Mouse (Mus musculus): Measurements from ENCODE around the gene Rbms3. TPM values are rescaled to one million over a fixed set of nuclear protein-coding genes. Genes with fewer than 3 reads are reported as not detected.

The Rbms3 gene
- total and polyA plus RNA-seq, 3 experiments: 11.1 to 25.7 (median 24.9) TPM

DNA sequence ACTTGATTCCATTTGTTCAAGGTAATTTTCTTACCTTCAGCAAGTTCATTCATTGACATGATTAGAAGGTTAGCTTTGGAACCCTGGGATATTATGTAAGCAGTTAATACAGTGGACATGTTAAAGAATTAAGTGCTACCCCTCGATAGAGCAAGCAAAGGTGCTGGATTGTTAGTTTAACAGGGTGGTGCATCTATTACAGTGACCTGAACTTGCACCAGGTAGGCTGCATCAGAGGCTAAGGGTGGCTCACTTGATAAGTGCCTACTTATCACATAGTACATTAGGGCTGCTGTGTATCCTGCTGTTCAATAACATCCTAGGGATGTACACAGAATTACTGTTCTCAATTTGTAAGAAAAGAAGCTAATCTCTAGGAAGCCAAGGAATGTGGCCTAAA, 996.6 kb downstream of the Rbms3 start:
- no peak for DNase-seq

DNA sequence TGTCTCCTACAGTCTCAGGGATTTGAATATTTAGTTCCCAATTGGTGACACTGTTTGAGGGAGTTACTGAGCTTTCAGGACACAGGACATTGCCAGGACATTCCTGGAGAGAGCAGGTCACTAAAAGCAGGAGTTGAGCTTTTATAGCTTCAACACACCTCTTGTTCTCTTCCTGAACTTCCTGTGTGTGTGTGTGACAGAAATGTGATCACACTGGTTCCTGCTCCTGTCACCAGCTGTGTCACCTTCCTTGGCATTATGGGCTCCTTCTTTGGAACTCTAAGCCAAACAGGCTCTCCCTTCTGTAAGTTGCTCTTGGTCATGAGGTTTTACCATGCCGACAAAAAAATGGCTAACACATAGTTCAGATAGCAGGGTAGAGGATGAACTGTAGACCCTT, 997.9 kb downstream of the Rbms3 start:
- no peak for DNase-seq

DNA sequence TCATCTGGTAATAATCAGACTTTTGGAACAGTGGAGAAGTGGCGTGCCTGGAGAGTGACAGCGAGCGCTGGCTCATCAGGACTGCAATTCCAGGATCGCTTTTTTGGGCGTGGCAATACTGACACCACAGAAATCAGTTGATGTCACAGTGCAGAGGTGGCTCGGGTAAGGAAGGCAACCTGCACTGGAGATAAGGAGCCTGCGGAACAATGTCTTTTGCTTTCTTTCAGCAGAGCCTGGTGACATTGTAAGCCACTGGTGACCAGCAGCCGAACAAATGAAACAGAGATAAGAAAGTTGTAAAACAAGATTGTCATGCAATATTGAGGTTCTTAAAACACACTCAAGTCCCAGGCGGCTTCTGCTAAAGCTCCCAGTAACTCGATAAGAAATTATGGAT, 998.9 kb downstream of the Rbms3 start:
- DNase-seq: no peak

DNA sequence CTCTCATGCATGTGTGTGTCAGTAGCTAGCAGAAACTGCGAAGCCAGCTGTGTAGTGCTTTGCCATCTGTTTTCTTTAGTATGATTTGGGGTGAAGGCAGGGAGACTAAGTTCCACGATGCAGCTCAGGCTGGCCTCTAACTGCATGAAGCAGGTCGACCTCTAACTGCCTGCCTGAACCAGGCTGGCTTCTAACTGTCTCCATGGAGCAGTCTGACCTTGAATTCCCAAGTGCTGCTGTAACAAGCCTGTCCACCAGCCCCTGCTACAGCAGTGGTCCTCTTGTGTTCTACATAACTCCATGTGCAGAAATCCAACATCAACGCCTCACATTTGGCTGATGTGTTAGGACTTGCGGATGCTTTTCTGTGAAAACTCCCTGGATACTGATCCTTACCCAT, 1009.3 kb downstream of the Rbms3 start:
- no peak for DNase-seq

DNA sequence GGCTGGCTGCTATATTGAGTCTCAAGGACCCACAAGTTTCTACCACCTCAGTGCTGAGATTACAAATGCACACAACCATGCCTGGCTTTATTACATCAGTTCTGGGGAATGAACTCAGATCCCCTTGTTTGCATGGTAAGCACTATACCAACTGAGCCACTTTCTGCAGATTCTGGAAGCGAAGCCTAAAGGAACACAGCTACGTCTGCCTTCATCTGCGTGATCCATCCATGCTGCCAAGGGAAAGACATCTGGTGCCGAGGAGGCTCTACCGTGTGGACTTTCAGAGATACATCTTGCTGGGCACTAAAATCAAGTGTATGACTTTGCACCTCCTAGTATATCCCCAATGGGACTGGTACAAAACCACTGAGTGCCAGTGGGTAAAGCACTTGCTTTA, 1010.8 kb downstream of the Rbms3 start:
- no peak for DNase-seq

DNA sequence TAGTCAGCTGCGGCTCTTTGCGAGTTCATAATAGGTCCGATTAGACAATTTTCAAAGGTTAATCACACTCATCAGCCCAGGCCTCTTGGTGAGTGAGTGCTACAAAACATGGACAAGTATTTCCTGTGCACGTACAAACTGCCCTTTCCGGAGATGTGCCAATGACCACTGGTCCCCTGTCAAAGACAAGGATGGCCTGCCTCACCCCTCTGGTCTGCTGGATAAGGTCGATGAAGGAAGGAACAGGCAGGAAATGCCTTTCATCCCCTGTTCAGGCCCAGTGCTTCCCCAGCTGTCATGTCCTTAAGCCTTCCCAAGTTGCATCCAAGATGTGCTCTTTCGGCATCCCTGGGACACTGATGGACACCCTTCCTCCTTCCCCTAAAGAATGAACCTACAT, 1016.4 kb downstream of the Rbms3 start:
- no peak for DNase-seq

DNA sequence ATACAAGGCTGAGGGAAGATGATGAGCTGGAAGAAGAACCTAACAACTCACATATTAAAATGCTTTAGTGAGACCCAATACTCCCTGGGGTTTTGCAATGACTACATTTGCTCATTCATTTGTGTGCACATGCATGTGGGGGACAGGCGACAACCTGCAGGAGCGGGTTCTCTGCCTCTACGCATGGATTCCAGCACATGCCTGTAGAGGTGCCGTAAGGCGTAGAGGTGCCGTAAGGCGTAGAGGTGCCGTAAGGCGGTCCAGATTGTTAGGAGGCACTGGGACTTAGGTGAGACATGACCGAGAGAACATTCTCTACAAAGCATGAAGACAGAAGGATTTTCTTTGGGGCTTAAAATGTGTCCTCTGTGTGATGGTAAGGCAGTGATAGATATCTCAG, 1033.7 kb downstream of the Rbms3 start:
- DNase-seq: no peak

DNA sequence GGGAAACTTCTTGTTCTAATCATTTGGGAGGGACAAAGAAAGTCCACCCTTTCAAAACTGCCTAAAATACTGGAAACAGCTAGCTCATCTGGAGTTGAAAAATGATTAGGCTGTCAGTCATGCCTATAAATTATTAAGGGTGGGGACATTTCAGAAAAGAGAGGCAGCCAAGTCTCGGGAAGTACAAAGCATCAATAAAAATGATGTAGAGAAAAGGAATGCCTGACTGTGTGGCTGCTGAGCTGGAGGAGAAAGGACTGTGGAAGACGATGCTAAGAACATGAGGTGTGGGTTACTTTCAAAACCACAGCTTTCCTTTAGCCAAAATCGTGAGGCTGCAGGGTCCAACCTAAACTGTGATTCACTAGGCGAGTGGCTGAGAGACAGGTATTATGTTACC, 1037.2 kb downstream of the Rbms3 start:
- DNase-seq: no peak

DNA sequence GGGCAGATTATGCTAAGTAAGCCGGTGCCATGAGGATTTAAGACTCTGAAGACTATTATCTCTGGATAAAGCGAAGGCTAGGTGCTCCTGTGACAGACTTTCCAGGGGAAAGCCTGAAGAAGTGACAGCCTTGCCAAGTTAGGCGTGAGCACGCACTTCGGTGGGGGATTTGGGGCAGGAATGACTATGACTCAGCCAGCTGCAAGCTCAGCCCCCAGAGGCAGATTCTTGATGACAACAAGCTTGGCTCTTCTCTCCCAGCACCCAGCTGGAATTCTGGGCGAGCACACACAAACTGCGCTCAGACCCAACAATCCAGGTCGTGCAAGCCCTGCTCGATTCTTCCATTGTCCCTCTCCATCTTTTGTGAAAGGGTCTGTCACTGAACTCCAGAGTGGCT, 1038.6 kb downstream of the Rbms3 start:
- no peak for DNase-seq

DNA sequence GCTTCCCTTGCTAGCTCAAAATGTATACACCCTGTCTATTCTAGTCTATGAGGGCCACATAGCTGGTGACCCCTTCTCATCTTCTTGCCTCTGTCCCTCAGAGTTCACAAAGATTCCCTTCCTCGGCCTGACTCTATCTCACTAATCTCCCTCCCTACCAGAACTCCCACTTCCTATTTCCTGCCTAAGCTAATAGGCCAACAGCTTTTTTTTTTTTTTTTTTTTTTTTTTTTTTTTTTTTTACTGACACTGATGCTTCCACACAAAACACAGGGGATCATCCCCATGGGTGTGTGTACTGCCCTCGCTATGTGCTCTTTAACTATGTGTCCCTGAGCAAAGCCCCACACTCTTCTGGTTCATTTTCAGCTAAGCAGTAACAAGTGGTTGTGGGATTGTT, 1060.0 kb downstream of the Rbms3 start:
- no peak for DNase-seq

DNA sequence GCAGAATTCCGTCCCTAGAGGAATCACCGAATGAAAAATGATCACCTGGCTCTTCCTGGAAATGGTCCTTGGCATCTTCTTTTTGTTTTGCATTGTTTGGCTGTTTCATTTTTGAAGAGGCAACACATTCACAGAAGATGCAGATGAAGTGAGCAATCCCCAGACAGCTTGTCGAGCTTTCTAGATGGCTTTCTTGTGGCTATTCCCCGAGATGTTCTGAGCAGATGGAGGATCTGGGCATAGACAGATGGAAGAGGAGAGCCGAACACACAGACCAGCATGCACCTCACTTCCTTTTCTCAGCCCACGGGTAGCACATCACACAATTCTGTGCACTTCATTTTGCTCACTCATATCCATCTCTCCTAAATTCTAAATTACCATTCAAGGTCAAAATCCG, 1063.0 kb downstream of the Rbms3 start:
- no peak for DNase-seq

DNA sequence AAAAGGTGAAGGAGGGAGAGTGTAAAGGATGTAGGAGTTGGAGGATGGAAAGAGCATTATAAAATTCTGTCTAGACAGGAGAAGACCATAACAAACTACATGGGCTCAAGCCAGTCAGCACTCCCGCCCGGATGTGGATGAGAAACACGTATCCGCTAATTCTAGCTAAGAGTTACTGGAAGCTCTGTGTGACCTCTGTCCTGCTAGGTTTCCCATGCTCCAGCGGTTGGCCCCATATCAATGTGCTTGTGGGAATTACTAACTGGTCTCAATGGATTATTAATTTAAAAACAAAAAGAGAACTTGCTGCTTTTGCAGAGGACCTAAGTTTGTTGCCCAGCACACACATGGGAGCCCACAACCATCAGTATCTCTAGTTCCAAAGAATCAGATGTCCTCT, 1071.9 kb downstream of the Rbms3 start:
- DNase-seq: no peak

DNA sequence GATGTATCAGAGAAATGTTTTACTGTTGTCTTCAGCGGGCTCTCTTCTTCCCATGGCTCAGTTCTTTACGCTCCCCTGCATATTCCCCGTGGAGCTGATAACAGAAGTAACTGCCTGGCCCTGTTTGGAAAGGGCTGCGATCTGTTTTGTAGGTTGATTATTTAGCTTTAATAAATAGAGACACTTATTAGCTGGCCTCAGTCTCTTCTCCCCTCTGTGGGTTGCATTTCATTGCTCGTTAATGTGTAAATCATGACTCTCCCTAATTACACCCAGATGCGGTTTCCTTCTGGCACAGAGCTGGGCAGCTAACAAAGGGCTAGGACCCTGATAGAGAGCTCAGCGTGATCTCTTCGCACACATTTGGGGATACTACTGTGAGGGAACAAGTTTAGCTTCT, 1073.1 kb downstream of the Rbms3 start:
- DNase-seq: no peak

DNA sequence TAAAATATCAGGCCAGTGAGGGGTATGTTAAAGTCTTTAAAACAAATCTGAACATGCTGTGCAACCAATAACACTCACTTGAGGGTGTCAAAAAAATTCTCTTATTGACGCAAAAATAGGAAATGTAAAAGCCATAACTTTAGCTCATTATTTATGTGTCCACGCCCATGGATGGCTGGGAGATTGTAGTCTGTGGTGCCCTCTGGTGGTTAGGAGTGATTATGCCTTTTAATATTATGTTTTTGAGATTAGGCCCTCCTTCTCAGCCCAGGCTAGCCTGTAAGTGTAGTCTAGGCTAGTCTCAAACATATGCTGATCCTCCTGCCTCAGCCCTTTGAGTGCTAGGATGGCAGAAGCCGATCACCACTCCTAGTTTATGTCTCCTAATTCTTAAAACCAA, 1076.5 kb downstream of the Rbms3 start:
- DNase-seq: peak; percentile 16

DNA sequence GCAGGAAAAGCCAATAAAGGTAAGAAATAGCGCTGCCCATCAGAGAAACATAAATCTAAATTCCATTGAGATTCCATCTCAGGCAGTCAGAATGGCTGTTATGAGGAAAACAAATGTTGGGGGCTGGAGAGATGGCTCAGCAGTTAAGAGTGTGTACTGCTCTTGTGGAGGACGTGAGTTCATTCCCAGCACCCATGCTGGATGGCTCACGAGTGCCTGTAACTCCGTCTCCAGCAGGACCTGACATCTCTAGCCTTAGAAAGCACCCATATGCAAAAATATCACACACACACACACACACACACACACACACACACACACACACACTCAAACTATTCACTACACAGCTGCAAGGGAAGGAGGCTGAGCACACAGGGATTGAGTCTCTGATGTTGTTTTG, 1083.6 kb downstream of the Rbms3 start:
- DNase-seq: no peak

DNA sequence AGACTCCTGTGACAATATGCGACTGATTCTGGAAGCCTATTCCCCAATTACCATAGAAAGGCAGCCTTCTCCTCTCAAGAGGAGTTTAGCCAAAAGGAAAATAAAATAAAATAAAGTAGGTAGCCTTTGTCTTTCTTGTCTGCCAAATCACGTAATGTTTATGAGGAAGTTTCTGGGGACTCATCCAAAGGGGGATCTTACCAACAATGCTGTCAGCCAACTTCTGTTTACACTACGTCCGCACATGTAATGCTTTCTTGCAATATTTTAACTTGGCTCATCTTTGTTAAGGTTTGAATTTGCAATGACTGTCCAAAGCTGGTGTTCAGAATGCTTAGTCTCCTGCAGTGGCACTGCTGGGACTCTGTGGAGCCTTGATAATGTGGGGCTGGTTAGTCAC, 1086.9 kb downstream of the Rbms3 start:
- DNase-seq: no peak

DNA sequence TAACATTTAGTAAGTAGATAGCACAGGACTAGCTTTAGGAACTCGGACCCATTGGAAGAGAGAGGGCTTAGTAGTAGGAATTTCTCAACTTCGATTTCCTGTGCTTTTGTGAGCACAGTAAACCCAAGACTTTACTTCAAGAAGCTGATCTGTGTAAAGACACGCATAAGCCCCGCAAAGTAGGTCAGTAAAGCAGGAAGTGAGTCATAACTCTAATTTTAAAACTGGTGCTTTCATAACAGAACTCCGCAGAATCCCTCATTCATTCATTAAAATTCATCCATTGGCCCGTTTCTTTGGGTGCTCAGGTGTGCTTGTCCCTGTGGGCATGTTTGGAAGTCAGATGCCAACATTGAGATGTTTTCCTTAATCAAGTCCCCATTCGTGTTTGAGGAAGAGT, 1087.7 kb downstream of the Rbms3 start:
- DNase-seq: no peak

DNA sequence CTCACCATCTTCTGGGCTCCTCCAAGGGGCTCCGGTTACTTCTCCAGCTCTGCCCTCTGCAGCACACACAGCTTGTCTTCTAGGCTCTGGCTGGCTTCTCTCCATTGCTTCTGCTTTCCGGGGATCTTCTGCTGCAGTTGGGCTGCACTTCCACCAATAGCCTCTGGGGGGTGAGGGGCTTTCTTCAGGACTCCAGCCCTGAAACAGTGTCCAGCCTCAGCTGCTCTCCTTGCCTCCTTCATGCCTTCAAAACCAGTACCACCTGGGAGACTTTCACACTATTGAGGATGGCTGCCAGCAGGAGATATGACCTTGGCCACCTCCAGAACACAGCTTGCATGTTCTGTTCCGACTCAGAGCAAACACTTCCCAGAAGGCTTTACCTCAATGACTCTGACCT, 1094.0 kb downstream of the Rbms3 start:
- no peak for DNase-seq

DNA sequence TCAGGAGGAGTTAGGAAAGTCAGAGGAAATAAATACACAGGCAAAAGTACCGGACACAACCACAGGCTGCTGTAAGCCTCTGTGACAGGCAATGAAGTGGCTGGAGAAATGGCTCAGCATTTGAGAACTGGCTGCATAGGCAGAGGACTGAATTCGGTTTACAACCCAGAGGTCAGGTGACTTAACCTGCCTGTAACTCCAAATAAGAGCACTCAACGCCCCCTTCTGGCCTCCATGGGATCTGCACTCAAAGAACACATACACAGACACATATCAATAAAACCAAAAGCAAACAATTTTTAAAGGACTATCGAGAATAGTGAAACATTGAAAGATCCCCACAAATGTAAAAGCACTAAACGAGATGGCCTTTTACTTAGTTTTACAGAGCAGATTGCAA, 1096.3 kb downstream of the Rbms3 start:
- no peak for DNase-seq

DNA sequence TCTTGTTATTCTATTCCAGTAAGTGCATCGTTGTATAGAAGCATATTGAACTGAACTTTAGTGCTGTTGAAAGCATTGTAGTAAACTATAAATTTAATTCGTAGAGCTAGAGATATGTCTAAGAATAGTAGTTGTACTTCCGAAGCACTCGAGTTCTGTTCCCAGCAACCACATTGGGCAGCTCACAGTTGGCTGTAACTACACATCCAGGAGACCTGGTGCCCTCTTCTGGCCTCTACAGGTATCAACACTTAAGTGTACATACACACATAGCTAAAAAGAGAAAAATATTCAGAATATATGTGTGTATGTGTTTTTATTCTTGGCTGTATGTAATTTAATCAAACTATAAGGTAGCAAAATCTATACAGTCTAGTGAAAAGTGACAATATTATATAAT, 1098.6 kb downstream of the Rbms3 start:
- no peak for DNase-seq

DNA sequence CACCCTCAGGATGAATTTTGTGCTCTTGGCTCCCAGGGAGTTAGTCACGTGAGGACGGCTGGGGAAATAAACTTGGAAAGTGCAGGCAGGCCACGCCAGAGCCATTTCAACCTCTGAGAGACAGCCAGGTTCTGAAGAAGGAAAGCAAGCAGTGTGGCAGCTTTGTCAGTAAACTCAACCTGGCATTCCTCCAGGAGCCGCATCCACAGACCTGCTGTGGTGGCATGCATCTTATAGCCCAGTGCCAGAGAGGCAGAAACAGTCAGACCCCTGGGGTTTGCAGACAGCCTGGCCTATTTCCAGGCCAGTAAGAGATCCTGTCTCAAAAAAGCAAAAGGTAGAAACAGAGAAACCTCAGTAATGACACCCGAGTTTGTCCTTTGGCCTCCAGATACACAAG, 1105.3 kb downstream of the Rbms3 start:
- no peak for DNase-seq
